Mouse (Mus musculus) layer of hippocampus, adult 18-20 months (tissue): ENCODE measurements around the gene Dscam. TPM values are rescaled to one million over a fixed set of nuclear protein-coding genes. Genes with fewer than 3 reads are reported as not detected.

Source experiments
- DNase-seq, 2 experiments: peaks; one replicate each; pipeline ENCODE4 v3.0.0; 2022; ENCODE audit warnings: low spot score in 2 of 2
- total RNA-seq, 2 experiments: library from RNA; stranded (reverse); gene quantifications; 2 replicates each; pipeline ENCODE4 v1.2.3; 2021

The Dscam gene
- total RNA-seq, 2 experiments from 2014 or later: 35.7 to 36.8 TPM

- no peak for DNase-seq
Measured at GRCm38 (mm10) chr16:96774245-96774644, 396.3 kb downstream of the Dscam start.

- no peak for DNase-seq
Measured at GRCm38 (mm10) chr16:96767985-96768384, 402.6 kb downstream of the Dscam start.

GRCm38 (mm10) chr16:96767508-96767907 is 403.0 kb downstream of the Dscam start:
- no peak for DNase-seq

GRCm38 (mm10) chr16:96761225-96761624 is 409.3 kb downstream of the Dscam start:
- DNase-seq: no peak

GRCm38 (mm10) chr16:96759081-96759603 is 411.4 kb downstream of the Dscam start:
- no peak for DNase-seq

- DNase-seq: no peak
Measured at GRCm38 (mm10) chr16:96758381-96758780, 412.2 kb downstream of the Dscam start.

GRCm38 (mm10) chr16:96757588-96758313 is 412.8 kb downstream of the Dscam start:
- DNase-seq: no peak

DNA sequence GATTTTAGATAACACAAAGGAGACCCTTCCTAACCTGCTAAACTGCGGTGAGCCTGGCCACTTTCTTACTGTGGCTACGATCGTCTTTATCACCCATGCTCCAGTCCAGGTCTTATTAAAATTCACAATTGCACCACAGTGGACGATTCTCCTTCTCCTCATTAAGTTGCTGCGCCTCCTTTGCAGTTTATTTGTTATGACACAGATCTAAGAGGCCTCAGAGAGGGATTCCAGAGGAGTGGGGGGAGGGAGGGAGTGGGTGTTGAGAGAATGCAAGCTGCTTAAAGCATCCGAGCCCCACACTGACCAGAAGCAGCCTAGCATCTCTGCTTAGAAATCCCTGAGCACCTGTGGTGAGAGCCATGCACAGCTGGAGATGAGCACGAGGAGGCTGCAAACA is 413.6 kb downstream of the Dscam start:
- DNase-seq: no peak

DNA sequence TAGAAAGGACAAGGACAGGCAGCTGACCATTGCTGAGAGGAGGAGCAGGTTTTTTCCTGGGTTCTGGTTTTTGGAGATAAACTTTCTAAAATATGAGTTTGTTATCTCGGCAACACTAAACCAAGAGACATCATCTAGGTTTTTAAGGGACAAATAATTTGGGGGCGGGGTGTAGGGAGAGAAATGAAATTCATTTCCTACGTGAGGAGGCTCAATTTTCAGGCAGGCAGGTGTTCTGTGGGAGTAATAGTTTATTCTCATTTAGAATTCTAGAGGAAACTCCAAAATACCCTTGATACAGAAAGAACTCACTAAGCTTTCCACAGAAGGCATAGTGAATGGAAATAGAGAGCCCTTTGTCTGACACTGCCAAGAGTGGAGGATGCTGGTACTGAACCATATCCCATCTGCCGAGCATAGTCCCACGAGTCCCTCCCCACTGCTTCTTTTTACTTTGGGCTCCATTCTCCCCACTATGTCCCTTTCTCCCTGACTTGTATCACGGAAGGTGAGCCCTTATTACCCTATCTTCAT is 415.5 kb downstream of the Dscam start:
- DNase-seq: peak in 1 of 2 experiments; percentile 51

- no peak for DNase-seq
Measured at GRCm38 (mm10) chr16:96754381-96754780, 416.2 kb downstream of the Dscam start.

- DNase-seq: no peak
Measured at GRCm38 (mm10) chr16:96753781-96754173, 416.8 kb downstream of the Dscam start.

GRCm38 (mm10) chr16:96753164-96753780 is 417.3 kb downstream of the Dscam start:
- no peak for DNase-seq

DNA sequence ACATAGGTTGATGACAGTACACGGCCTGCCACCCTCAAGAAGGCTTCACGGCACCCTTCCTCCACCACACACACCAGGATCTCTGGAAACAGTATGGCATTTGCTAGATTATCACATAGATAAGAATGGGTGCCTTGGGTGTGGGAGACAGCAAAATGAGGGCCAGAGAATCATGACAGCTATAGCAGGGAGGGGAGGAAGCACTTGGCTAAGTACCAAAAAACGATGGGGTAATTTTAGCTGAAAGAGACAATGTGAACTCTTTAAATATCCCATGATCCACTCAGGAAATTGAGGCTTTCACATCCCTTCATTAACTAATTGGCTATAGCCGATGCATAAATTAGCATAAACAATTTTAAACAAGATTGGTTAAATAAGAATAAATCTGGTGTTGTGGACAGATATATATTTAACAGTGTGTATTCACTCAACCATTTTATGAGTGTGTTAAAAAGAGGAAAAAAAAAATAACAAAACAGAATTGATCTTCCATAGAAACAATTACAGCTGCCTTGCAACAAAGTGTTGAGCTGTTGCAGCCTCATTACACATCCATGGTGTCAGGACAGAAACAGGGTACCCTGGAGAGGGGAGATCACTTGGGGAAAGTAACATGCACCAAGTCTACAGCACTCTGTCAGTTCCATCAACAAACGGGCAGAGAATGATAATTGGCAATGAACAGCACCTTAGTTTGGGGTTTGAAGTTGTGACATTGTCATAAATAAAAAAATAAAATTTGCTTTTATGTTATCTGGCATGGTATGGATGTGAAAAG is 427.9 kb downstream of the Dscam start:
- DNase-seq: peak in 1 of 2 experiments; percentile 30

- DNase-seq: no peak
Measured at GRCm38 (mm10) chr16:96741336-96741735, 429.2 kb downstream of the Dscam start.

DNA sequence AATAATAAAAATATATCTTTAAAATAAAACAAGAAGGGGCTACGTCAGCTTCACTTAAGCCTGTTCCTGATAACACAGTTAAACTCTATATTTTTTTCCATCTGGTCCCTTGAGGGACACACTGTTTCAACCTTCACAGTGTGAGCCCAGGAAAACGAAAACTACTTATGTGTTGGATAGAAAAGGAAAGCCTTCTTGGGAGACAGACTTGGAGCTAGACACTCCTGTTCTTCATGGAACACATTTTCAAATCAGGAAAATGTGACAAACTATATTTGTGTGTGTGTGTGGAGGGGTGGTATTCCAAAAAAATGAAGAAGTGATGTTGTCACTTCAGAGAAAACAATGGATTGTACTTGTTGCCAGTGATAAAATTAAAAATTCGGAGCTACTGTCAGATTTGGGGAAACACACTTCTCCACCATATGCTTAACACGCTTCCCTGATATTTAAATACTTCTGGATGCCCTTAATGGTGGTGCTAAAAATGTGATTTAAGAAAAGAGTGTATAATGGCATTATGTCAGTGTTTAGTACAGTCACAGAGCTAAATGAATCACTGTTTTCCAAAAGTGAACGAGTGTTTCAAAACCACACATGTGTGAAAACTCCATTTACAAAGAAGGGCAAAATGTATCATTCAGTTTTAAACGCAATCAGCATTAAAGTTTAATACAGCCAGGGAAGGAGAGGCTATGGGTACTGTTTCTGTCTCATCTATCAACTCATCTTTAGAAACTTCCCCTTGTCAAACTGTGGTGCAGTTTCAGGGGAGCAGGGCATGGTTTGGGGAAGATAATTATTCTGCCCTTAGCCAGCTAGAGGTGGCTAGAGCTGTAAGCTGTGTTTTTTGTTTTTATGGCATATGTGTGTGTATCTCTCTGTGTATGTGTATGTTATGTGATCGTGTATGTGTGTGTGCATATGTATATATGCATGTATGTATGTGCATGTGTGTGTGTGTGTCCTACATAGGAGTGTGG is 430.2 kb downstream of the Dscam start:
- DNase-seq: peak in 1 of 2 experiments; percentile 23

DNA sequence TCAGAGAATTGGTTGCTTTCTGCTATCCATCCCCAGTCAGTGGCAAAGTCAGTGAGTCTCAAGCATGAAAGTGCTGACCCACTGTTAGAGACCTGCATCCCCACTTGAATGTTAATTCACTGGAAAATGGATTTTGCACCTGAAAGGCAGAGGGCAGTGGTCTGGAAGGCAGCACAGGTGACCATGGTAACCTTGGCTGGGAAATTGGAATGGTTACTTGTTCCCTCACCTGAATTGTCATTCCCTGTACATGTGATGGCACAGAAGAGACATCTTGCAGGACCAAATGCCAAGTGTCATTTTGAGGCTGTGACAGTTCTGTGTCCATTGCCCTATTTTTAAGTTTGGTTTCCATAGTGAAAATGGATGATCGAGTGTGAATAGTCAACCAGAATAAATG is 434.1 kb downstream of the Dscam start:
- no peak for DNase-seq

DNA sequence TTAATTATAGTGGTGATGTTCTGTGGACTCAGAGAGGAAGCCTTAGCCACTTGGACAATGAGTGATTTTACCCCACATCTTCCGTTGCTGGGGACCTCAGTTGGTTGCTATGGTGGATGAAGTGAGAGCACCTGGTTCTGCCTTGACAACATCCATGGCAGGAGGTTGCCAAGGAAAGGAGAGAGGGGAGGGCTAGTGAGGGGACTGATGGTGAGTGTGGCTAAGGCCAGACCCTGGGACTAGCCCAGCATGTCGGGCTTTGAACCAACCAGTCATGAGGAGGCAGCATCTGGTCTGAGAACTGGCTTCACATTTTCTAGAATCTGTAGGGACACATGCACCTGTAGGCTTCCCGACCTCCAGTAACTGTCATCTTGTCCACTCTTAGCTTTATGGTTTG is 439.7 kb downstream of the Dscam start:
- no peak for DNase-seq

- peak in 1 of 2 experiments; percentile 33 for DNase-seq
Measured at GRCm38 (mm10) chr16:96727836-96728774, 442.4 kb downstream of the Dscam start.

DNA sequence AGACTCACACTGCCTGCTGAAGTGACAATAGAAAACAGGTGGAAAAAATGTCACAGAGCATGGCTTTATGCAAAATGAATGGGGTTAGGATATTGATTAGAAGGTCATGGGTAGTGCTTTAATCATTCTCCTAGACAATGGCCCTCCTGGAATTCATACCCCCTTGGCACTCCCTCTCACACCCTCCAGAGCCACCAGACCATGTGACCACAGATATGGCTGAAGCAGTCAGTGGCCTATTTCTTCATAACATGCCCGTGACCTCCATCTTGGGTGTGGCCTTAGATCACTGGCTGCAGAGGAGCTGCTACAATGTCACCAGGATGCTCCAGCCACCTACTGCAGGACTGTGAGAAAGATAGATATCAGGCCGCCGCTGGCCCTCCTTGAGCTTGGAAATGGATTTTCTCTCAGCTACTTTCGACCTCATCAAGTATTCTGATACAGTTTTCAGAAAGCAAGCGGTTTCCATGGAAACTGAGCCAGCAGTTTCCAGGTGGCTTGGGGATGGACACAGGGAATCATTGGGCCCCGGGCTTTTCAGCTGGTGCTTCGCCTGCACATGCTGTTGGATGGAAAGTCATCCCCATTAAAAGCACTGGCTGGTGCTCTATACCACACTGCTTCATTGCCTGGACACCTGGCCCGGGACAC is 445.4 kb downstream of the Dscam start:
- peak; percentile 11 to 19 for DNase-seq
